Mouse (Mus musculus): Measurements from ENCODE around the gene Nfia.

The Nfia gene

DNA sequence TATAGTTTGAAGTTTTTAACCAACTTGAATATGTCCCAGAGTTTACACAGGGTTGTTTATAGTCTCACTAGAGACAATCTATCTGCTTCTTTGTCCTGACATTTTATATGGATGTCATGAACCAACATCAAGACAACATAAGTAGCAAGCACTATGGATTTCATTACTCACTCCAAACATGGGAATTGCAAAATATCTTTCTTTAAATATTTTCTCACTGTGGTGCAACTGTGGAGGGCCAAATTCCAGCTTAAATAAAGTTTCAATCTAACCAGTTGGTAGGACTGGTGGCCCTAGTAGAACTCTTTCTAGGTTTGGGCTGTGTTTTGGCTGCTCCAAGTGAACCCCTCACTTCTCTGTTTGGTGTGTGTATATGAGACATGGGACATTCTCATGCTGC, 43.5 kb downstream of the Nfia start:
- DNase-seq (ENCODE audit: low spot score), result no peak

DNA sequence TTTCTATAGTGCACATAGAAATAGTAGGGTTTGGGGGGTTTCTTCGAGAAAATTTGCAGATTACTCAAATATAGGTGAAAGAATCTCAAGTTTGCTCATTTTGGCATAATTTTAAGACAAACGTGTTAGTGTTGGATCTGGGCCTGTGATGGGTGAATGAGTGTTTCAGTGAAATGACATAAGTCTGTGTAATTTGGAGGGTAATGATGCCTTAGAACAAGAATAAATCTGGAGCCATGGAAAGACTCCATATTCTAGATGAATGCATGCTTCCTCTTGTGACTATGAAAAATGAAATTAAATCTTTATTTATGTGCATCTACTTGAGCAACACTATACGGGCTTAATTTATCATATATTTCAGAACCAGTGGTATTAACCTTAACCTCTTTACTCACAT, 44.2 kb downstream of the Nfia start:
- no peak for DNase-seq (ENCODE audit: low spot score)

DNA sequence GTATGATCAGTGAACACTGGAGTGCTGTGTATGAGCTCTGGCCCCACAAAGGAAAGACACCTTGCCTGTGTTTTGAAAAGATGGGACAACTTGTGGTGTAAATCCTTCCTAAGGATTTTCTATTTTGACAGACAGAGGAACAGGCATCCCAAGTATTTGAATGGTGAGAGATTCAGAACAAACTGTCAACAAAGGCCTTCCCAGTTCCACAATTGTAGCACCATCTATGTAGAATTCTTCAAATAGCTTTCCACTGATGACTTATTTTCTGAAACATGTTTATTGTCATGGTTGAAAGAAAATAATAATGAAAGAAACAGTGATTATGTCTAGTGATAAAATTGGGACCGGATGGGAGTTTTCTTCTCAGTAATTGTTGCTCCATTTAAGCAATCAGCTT, 45.2 kb downstream of the Nfia start:
- DNase-seq (ENCODE audit: low spot score), result no peak

DNA sequence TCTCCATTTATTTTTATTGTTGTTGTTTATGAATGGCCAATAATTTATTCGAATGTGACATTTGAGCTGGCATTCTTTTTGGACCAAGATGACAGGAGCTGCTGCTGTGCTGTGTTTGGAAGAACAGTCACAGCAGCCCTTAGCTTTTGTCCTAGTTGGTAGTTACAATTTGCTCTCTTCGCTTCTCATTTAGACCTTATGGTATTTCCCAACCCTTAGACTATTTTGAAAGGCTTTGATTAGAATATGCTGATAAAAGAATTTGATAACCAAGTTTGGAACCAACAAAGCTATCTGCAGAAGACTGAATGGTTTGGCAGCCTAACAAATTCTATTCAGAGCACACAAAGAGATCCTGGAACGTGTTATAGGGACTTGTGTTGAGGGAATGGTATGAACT, 46.0 kb downstream of the Nfia start:
- DNase-seq (ENCODE audit: low spot score), result no peak

DNA sequence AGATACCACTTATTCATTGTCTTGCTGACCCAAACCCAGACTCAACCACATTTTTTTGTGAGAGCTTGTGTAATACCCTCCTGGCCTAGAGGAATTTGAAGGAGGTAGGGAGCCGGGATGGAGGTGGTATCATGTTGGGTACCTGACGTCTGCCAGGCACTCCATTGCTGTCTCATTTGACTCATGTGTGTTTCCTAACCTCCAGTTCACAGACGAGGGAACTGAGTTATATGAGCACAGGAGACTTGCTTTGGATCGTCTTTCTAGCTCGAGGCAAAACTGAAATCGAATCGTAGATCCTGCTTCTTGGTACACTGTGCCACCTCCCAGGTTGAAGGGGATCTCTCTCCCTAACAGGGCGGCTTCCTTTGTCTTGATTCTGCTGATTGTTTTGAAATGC, 46.6 kb downstream of the Nfia start:
- DNase-seq (ENCODE audit: low spot score), result no peak

DNA sequence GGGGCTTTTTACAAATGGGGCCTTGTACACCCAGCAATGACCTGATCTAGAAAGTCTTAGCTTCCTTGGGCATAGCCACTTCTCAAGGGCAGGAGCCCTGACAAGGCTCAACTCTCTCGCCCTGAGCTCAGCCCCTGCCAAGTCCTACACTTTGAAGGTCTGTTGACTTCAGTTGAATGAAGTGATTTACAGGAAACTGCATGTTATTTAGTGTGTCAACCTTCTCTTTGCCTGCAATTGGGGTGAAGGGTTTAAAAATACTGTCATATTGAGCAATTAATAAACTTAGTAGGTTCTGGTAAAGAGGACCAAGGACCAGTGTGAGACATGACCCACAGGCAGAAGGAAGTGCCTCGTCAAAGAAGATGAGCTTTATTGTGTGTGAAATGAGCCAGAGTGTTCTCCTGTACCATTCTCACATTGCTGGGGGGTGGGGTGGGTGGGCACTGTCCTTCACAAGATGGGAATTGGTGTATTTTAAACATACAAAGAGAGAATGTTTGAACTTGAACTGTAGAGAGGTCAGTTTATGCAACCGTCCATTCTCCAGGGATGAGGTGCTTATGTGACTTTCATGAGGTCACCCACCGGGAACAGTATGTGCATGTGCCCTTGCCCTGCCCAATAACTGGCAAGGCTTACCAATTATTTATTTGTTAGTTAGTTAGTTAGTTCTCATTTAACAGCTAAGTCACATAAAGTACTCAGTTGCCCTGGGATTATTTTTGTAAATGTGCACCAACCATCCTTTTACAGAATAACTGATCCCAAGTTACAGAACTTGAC, 48.1 kb downstream of the Nfia start:
- no peak for DNase-seq (ENCODE audit: low spot score)

DNA sequence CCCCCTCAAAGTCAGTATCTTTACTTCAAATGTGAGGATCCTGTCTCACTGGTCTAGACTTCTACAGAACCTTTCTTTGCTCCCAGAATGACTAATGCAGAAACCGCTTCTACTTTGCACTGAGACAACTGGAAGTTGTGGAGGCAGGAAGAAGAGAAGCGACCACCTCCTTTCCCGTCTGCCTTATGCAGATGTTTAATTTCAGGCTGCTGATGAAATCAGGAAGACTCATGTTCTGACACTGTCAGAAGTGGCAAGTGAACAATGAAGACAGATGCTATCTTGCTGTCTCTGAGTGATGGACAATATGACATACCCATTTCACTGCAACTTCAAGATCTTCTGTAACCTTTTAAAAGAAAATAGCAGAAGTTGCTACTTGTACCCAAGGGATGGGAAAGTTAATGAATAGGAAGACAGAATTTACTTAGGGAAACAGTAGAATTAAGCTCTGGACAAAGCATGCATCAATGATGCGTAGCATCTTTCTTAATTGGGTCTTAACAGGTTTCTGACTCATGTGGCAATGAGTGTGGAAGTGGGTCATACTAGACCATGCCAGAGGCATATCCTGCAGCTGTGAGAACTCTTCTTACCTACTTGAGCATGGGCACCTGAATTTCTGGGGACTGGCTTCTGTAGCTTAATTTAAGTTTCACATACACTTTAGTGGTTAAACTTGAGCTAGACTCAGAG, 49.2 kb downstream of the Nfia start:
- DNase-seq (ENCODE audit: low spot score), result no peak

DNA sequence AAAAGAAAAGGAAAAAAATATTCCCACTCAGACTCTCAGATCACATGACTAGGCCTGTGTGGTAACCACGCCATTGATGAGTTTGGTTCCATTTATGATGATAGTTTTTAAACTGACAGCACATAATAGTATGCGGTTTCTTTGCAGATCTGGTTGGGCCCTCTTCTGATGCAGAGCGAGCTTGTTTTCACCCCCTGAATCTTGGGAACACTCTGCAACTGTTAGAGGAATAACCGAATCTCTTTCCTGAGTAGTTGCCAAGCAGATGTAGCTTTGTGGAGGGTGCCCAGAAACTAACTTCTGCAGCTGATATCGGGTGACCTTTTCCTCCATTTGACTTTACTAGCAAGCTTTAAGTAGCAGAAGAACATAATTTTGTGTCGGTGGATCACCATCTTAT, 51.0 kb downstream of the Nfia start:
- DNase-seq (ENCODE audit: low spot score), result no peak

DNA sequence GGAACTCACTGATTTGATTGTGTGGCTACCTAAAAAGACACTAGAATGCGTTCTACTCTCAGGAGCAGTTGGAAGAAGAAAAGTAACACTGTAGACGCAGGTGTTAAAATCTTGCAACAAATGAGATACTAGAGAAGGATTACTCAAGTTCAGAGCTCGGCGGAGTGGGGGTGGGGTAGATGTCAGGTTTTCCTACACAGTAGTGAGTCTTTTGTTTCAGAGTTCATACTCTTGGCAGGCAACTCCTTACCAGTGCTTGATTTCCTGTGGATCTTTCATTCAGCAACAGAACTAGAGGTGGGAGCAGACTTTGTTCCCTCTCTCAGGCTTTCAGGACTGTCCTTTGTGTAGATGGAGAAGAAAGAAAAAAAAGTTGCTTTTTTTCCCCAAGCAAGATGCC, 51.9 kb downstream of the Nfia start:
- DNase-seq (ENCODE audit: low spot score), result no peak

DNA sequence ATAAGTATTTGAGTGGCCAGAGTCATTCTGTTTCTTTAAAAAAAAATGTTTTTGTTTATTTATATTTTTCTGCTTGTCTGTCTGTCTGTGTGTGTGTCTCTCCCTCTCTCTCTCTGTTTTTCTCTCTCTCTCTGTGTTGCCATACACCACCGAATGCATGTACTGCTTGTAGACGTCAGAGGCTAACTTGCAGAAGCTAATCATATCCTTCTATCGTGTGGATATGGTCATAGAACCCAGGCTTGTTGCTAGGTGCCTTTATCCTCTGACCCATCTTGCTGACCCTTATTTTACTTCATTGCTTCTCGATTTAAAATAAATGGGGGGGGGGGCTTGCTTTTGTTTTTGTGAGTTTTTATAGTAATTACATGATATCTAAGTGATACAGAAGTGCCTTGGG, 52.9 kb downstream of the Nfia start:
- DNase-seq (ENCODE audit: low spot score), result no peak

DNA sequence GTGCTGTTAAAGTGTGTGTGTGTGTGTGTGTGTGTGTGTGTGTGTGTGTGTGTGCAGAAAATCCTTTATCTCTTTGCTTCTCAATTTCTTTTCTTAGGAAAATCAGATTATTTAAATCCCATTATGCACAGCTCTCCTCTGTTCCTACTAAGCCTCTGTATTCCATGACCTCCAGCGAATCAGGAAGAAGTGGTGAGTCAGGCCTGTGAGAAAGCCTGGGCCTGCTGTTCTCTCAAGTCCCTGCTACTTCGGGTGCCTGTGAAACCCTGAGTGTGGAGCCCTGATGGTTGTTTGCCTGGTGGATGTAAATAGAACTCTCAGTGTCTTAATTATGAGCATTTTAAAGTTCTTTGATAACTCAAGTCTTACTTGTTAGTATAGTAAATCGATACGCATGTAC, 53.3 kb downstream of the Nfia start:
- no peak for DNase-seq (ENCODE audit: low spot score)

DNA sequence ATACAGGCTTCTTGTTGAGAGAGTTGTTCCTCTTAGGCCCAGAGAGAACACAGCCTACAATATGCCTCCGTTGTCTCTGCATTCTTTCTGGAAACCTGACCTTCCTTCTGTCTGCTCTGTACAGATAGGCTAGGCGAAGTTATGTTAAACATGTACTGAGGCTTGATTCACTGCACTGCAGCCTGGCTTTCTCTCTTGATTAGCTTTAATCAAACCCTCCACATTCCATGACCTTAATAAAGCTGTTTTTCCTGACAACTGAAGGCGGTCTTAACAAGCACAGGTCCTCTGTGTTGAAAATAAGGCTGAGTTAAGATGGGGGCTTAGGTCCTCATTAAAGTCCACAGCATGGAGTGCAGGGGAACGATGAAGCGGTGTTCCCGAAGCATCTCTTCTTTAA, 54.6 kb downstream of the Nfia start:
- no peak for DNase-seq (ENCODE audit: low spot score)

DNA sequence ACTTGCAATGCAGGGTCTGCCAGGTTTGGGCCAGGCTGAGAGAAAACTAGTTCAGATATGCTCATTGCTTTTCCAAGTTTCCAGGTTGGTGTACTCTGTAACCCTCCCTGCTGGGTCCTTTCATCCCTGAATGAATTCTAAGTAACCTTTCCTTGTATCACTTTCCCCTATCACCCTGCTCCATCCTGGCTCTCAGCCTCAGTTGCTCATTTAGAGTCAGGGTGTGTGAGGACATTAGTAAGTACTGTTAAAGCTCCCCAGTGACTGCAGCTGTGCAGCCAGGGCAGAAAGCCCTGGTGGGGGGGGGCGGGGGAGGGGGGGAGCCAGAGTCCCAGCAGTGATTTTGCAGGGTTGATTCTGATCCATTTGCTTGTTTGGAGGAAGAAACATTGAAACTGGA, 56.0 kb downstream of the Nfia start:
- DNase-seq (ENCODE audit: low spot score), result no peak

DNA sequence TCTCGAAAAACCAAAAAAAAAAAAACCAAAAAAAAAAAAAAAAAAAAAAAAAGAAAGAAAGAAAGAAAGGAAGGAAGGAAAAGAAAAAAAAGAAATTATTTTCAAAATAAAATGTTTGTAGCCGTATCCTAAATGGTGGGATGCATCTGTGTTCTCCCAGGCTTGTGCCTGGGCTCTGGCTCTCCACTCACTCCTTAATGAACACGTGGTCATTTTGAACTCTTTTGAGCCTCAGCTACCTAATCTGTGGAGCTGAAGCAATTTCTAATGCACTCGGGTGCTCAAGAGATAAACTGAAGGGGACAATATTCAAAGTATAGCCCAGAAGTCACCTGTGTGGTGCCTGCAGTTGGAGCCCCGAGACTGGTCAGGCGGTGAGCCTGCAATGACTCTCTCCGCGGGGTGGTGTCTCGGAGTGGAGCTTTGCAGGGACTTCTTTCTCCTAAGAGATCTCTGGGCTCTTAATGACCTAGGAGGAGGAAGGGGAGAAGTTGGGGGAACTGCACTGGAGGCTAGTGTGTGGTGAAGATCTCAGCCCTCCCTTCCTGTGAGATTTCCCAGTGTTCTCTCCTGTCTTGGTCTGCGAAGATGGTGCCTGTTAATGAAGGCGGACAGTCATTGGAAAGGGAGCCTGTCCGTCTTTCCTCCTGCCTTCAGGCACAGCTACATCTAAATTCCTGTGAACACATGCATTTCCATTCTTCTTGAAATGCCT, 57.0 kb downstream of the Nfia start:
- no peak for DNase-seq (ENCODE audit: low spot score)

DNA sequence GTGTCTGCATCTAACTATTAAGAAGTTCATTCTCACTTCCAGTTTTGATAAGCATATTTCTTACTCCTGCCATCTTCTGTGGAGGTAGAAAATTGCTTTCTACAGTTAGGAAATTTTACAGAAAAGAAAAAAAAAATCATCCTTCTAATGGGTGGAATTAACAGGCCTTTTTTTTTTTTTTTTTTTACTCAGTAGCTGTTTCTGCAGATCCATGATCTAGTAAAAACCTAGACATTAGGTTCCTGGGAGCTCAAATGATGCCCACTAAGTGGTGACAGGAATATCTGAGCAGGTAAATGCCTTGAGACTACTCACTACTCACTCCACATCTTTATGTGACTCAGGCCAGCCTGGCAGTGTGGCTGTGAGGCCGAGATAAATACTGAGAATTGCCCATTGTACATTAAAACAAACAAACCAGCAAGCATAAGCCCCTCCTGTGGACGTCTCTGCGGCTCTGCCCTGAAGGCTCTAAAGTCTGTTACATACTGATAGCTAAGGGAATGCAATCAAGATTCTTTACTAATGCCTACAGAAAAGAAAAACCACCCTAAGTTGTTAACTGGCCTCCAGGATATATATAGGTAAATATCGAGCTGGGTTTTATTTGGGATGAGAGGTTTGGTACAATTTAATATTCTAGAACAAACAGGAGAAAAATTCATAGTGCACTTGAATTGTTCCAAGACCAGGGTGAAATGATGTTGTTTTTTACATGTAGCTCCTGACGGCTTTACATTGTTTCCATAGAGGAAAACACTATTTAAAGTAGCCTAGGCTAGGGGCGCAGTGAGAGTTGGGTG, 57.7 kb downstream of the Nfia start:
- no peak for DNase-seq (ENCODE audit: low spot score)

DNA sequence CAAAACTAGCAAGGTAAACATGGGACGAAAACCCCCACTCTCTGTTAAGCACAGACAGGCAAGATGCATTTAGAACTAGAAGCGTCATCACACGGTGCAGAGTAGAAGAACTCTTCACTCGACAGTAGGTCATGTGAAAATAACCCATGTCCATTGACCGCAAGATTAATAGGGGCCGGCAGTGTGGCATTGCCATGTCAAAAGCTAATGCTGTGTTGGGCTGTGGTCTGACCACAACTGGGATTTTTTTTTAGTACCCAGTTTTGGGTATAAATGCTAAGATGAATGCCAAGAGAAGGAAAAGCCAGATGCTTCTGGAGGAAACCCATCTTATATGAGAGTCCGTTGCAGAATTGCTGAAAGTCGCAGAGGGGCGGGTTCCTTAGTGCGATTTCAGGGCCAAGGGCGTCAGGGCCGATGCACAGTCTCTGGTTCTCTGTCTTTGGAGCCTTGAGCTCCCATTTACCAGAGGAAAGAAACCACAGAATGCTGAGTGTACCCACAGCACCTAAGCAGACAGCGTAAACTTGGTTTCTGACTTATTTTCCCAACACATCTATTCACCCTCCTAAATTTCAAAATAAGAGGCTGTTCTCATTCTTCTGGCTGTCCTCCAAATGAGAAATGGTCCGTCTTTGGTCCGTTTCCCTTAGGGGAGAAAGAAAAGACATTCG, 58.5 kb downstream of the Nfia start:
- DNase-seq (ENCODE audit: low spot score), result no peak

DNA sequence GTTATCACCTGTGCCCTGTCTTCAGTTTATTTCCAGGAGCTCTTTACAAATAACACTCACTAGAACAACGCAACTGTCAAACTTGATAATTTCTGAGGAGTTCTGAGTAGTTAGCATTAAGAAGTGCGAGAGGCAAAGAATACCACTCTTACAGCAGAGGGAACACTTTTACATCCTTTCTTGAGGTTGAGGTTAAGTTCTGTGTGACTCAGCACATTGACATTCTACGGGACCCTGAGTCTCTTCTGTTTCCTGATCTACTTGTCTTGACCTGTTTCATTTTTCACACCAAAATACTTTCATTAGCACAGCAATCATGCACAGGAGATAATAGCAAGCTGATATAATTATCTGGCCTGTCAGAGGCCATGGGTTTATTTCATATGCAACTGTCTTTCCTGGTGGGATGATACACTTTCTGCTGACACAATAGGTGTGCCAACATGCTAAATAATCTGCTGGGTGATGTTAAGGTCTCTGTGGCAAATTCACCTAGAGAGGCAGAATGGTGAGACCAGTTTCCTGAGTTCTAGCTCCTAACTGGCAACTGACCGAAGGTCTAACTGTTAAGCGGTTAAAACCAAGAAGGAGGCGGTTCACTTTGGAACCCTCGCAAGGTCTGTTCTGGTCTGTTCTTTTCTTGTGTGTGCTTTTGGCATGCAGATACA, 59.2 kb downstream of the Nfia start:
- no peak for DNase-seq (ENCODE audit: low spot score)

DNA sequence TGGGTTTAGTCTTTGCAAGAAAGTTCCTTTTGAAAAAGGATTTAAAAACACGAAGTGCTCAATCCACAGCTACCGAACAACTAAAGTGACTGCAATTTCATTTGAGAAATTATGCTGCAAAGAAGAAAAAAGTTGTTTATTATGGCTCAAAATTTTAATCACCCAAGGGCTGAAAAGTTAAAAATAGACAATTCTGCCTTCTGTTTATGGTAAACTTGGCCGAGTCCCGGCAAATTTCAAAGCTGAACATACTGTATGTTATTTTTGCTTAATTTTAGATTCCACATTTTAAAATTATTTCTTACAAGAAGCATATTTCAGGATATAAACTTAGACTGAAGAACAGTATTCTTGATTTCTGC, 59.7 kb downstream of the Nfia start:
- no peak for DNase-seq (ENCODE audit: low spot score)

DNA sequence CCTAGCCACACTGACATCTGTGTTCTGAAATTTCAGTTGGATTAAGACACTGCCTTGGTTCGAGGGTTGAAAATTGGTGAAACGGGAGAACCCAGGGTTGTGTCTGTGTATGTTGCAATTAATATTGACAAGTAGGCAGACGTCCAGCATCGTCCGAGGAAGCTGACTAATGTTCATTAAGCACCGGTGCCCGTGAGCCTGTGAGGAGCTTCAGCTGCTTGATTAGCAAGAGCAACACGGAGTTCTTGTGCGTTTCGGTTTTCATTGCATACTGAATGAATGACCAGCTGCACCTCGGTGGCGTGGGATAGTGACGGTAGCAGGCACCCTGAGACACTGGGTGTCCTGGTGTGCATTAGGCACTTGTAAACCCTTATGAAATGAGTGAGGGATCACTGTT, 64.3 kb downstream of the Nfia start:
- DNase-seq (ENCODE audit: low spot score), result no peak

DNA sequence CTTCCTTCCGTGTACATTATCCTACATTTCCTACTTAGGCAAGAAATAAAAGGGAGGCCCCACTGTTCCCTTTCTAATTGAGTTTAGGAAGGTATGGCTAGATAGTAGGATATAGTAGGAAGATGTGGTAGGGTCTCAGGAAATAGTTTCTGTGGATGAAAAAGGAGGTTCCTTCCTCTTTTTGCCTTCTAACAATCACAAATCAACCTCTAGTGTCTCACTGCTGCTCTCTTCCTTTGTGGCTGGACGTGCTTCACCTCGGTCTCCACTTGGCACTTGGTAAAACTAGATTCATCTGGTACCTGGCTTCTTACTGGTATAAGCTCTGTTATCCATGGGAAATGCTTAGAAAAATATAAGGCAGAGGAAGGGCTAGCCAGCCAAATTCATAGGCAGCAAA, 65.2 kb downstream of the Nfia start:
- DNase-seq (ENCODE audit: low spot score), result no peak

DNA sequence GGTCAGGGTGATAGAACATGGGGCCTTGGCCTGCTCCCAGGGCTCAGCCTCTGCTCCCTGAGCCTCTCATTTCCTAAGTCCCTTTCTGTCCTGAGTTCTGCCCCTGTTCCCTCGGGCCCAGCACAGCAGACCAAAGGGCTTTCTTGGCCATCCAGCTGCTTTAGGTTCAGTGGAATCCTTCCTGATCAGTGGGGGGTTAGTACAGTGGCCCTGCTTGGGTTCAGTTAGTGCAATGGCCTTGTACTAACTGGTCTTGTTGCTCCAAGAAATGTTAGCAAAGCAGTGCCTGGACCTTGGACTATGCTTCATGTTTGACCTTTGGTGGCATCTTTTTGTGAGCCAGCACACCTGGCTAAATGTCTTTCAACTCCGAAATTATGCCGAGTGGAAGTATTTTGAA, 66.1 kb downstream of the Nfia start:
- no peak for DNase-seq (ENCODE audit: low spot score)
